Mouse (Mus musculus) ovary, postnatal 36 days (tissue): ENCODE measurements around the gene Phlpp1.

ENCODE experiments used
- DNase-seq: peaks from one replicate; pipeline ENCODE4 v3.0.0; 2022; ENCODE audit warnings: low spot score, mixed read lengths

Gene Phlpp1

GRCm38 (mm10) chr1:106194263-106194662 lies 22.7 kb downstream of the Phlpp1 start:
- DNase-seq: no peak

GRCm38 (mm10) chr1:106197991-106198390 lies 26.4 kb downstream of the Phlpp1 start:
- DNase-seq: no peak

- DNase-seq: no peak
Observed at GRCm38 (mm10) chr1:106199109-106199508, 27.6 kb downstream of the Phlpp1 start.

GRCm38 (mm10) chr1:106199686-106200085 lies 28.1 kb downstream of the Phlpp1 start:
- DNase-seq: no peak

GRCm38 (mm10) chr1:106201025-106201424 lies 29.5 kb downstream of the Phlpp1 start:
- no peak for DNase-seq

- no peak for DNase-seq
Observed at GRCm38 (mm10) chr1:106201929-106202328, 30.4 kb downstream of the Phlpp1 start.

GRCm38 (mm10) chr1:106203942-106204341 lies 32.4 kb downstream of the Phlpp1 start:
- DNase-seq: no peak

GRCm38 (mm10) chr1:106204350-106204749 lies 32.8 kb downstream of the Phlpp1 start:
- no peak for DNase-seq

- no peak for DNase-seq
Observed at GRCm38 (mm10) chr1:106208581-106208980, 37.0 kb downstream of the Phlpp1 start.

GRCm38 (mm10) chr1:106210461-106210860 lies 38.9 kb downstream of the Phlpp1 start:
- DNase-seq: no peak

- no peak for DNase-seq
Observed at GRCm38 (mm10) chr1:106211146-106211545, 39.6 kb downstream of the Phlpp1 start.

- no peak for DNase-seq
Observed at GRCm38 (mm10) chr1:106220431-106220830, 48.9 kb downstream of the Phlpp1 start.

GRCm38 (mm10) chr1:106221371-106221770 lies 49.8 kb downstream of the Phlpp1 start:
- no peak for DNase-seq

- no peak for DNase-seq
Observed at GRCm38 (mm10) chr1:106221964-106222363, 50.4 kb downstream of the Phlpp1 start.

- DNase-seq: no peak
Observed at GRCm38 (mm10) chr1:106226613-106227012, 55.1 kb downstream of the Phlpp1 start.

GRCm38 (mm10) chr1:106230313-106230712 lies 58.8 kb downstream of the Phlpp1 start:
- no peak for DNase-seq

GRCm38 (mm10) chr1:106231345-106231744 lies 59.8 kb downstream of the Phlpp1 start:
- no peak for DNase-seq

GRCm38 (mm10) chr1:106231805-106232459 lies 60.4 kb downstream of the Phlpp1 start:
- DNase-seq: no peak

- DNase-seq: no peak
Observed at GRCm38 (mm10) chr1:106232460-106232850, 60.9 kb downstream of the Phlpp1 start.

GRCm38 (mm10) chr1:106236986-106237385 lies 65.4 kb downstream of the Phlpp1 start:
- no peak for DNase-seq

- DNase-seq: no peak
Observed at GRCm38 (mm10) chr1:106240116-106240685, 68.6 kb downstream of the Phlpp1 start.

GRCm38 (mm10) chr1:106241059-106241458 lies 69.5 kb downstream of the Phlpp1 start:
- no peak for DNase-seq

- no peak for DNase-seq
Observed at GRCm38 (mm10) chr1:106242129-106242528, 70.6 kb downstream of the Phlpp1 start.

GRCm38 (mm10) chr1:106243371-106243770 lies 71.8 kb downstream of the Phlpp1 start:
- DNase-seq: no peak
